Mouse (Mus musculus) megakaryocyte, adult 5-6 weeks (primary cell): ENCODE measurements at regions not wholly inside any gene's neighbourhood (a gene's known extent, or its start where the extent isn't known, plus 50 kb on each side); places are given as distances from the start of the nearest gene placed in this dataset.

Experiments
- ATAC-seq: 2 replicates; pipeline ENCODE4 v1.8.0; 2016; ENCODE audit warnings: mild to moderate bottlenecking, inconsistent platforms; ENCODE audit not compliant: poor library complexity, severe bottlenecking

GRCm38 (mm10) chr3:105374836-105375235 lies 77.3 kb upstream of the Kcnd3 start:
- no peak for ATAC-seq

GRCm38 (mm10) chr3:105375383-105375782 lies 76.7 kb upstream of the Kcnd3 start:
- no peak for ATAC-seq

- ATAC-seq, result no peak
Measured at GRCm38 (mm10) chr3:105375820-105376219, 76.3 kb upstream of the Kcnd3 start.

- ATAC-seq, result no peak
Measured at GRCm38 (mm10) chr3:105376346-105376745, 75.8 kb upstream of the Kcnd3 start.

- no peak for ATAC-seq
Measured at GRCm38 (mm10) chr3:105380818-105381217, 71.3 kb upstream of the Kcnd3 start.

- peak; percentile 78 for ATAC-seq
Measured at GRCm38 (mm10) chr3:105392611-105393514, 59.3 kb upstream of the Kcnd3 start.
